Mouse (Mus musculus) heart, adult 18-20 months (tissue): ENCODE measurements around the gene Trhde. TPM values are rescaled to one million over a fixed set of nuclear protein-coding genes. Genes with fewer than 3 reads are reported as not detected.

Experiments used
- DNase-seq, 2 experiments: peaks; one replicate each; pipeline ENCODE4 v3.0.0; 2021 to 2022; ENCODE audit warnings: mixed read lengths in 1 of 2
- total RNA-seq, 2 experiments: library from RNA; stranded (reverse); gene quantifications; 2 replicates each; pipeline ENCODE4 v1.2.3; 2021

Trhde gene
- total RNA-seq, 2 experiments from 2014 or later, result 0.17 to 0.33 TPM

- no peak for DNase-seq
Measured at GRCm38 (mm10) chr10:114736377-114736776, 65.7 kb downstream of the Trhde start.

- no peak for DNase-seq
Measured at GRCm38 (mm10) chr10:114735678-114736077, 66.4 kb downstream of the Trhde start.

GRCm38 (mm10) chr10:114735111-114735510 lies 67.0 kb downstream of the Trhde start:
- no peak for DNase-seq

- DNase-seq, result no peak
Measured at GRCm38 (mm10) chr10:114725591-114725990, 76.5 kb downstream of the Trhde start.

GRCm38 (mm10) chr10:114701791-114702190 lies 100.3 kb downstream of the Trhde start:
- DNase-seq, result no peak

- DNase-seq, result no peak
Measured at GRCm38 (mm10) chr10:114671791-114672415, 130.2 kb downstream of the Trhde start.

- no peak for DNase-seq
Measured at GRCm38 (mm10) chr10:114593046-114593445, 209.1 kb downstream of the Trhde start.

- DNase-seq, result no peak
Measured at GRCm38 (mm10) chr10:114578926-114579325, 223.2 kb downstream of the Trhde start.

GRCm38 (mm10) chr10:114567891-114568290 lies 234.2 kb downstream of the Trhde start:
- no peak for DNase-seq

GRCm38 (mm10) chr10:114509186-114509585 lies 292.9 kb downstream of the Trhde start:
- DNase-seq, result no peak

GRCm38 (mm10) chr10:114488806-114489205 lies 313.3 kb downstream of the Trhde start:
- no peak for DNase-seq

- no peak for DNase-seq
Measured at GRCm38 (mm10) chr10:114455591-114455990, 346.5 kb downstream of the Trhde start.

- no peak for DNase-seq
Measured at GRCm38 (mm10) chr10:114448116-114448515, 354.0 kb downstream of the Trhde start.

- DNase-seq, result no peak
Measured at GRCm38 (mm10) chr10:114418956-114419530, 383.1 kb downstream of the Trhde start.

GRCm38 (mm10) chr10:114415717-114416116 lies 386.4 kb downstream of the Trhde start:
- DNase-seq, result no peak

- no peak for DNase-seq
Measured at GRCm38 (mm10) chr10:114405260-114405659, 396.8 kb downstream of the Trhde start.

GRCm38 (mm10) chr10:114403795-114404194 lies 398.3 kb downstream of the Trhde start:
- no peak for DNase-seq

GRCm38 (mm10) chr10:114370804-114371203 lies 431.3 kb downstream of the Trhde start:
- no peak for DNase-seq

- no peak for DNase-seq
Measured at GRCm38 (mm10) chr10:114363442-114363841, 438.7 kb downstream of the Trhde start.

GRCm38 (mm10) chr10:114362631-114363030 lies 439.5 kb downstream of the Trhde start:
- DNase-seq, result no peak
